Mouse (Mus musculus) activated CD4-positive, CD25-positive, alpha-beta regulatory T cell, adult 9 weeks (primary cell): ENCODE results near the gene Cwc27. TPM values are rescaled to one million over a fixed set of nuclear protein-coding genes. Genes with fewer than 3 reads are reported as not detected.

ENCODE experiments used
- polyA plus RNA-seq: library from polyadenylated mRNA; unstranded; fragments of 100-300 nt; shearing (Covaris generic); gene quantifications from one replicate; pipeline ENCODE4 v1.2.1, GENCODE M21; 2017

Cwc27 gene
- polyA plus RNA-seq: 28.1 TPM

DNA sequence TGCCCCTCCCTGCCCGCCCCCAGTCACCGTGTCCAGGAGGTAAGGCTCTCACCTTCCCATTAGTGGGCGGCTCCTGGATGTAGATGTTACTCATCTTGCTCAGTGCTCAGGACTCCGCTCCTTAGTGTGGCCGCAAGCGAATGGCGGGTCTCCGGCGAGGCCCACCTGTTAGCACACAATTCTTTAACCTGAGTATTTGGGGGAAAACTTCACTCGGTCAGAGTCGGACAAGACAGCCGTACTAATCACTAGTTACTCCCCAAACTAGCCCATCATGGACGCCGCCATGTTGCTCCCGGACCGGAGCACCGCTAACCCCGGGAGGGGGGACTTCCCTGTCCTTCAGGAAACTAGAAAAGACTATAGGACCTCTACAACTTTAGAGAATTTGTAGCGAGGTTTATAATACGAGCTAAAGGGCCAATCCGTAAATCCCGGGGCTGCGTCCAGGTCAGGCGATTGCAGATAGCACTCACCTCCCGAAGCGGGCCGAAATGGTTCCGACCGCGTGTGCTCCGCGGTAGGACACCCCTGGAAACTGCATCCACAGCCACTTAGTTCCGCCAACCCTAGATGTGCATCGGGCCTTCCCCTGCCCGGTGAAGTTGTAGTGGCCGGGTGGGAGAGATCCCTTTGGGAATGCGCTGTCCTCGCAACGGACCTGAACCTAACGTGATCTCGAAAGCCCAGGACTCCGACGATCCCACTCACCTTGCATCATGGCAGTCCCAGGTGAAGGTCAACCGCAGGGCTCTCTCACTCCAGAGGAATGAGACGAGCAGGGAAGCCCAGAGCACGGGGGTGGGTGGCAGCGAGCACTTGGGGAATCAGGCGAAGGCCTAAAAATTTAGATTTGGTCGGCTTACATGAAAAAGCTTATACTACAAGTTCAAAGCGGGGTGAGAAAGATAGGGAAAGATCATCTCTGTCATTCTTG is at the start of gene Cwc27:
Gene Cwc27 (minus strand): TSS at position 508 of the 937 bp plus-strand sequence.

DNA sequence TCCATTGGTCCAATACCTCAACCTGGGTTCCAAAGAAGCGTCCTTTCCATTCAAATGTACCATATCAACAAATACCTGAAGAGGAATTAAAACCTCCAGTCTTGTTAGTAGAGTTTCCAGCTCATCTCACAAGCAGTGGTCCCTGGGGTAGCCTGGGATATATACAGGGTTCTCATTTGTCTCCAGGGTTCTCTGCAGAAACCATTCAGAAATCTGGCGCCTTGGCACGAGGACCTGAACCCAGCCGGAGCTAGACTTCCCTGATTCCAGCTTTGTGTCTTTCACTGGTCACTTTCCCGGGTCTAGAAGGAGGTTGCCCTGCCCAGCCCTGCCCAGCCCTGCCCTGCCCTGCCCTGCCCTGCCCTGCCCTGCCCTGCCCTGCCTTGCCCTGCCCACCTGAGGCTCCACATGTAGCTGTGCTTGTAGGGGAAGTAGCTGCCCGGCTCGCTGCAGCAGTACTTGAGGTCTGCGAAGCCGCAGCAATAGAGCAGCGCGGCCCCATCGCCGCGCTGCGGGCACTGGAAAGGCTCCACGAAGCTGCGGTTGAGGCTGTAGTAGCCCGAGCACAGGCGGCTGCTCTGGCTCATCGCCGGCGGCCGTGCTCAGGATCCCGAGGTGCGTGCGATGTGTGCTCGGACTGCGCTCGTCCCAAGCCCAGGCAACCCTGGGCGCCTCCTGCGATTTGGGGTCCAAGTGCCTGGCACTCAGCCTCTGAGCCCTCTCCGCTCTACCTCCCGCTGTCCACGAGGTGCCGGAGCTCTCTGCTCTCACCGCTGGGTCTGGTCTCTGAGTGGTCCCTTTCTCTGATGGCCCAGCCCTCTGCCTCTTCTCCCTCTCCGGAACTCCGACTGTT is 46.4 kb upstream of the Cwc27 start, which contains the start of gene Shisal2b:
Gene Shisal2b (minus strand): TSS at position 767 of the 853 bp plus-strand sequence.

DNA sequence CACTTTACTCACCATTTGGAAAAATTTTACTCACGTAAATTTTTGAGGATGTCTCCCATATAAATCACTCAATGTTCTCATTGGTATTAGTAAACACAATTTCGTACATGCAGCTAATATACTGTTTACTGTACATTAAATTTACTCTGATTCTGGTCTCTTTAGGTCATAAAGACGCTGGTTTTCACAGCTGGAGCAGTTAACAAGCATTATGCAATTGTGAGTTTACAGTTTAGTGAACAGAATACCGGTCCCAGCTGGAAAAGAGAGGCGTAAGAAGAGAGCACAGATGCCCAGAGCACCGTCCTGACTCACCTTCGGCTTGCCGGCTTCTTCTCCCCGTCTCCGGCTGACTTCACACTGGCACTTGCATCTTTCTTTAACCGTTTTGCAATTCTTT is 24.8 kb downstream of the Cwc27 start, which contains the start of gene Srek1ip1:
Gene Srek1ip1 (plus strand): TSS at position 301 of the 400 bp plus-strand sequence.

Other genes starting within 250 kb of the Cwc27 start
- gene Srek1ip1, start 24.7 kb downstream of the Cwc27 start, polyA plus RNA-seq: 13.0 TPM
- gene Shisal2b, start 46.8 kb upstream of the Cwc27 start, polyA plus RNA-seq: 0.56 TPM
- not detected for gene Rgs7bp, start 237.8 kb upstream of the Cwc27 start, polyA plus RNA-seq